Mouse (Mus musculus): ENCODE results near the gene Snx30.

The Snx30 gene

DNA sequence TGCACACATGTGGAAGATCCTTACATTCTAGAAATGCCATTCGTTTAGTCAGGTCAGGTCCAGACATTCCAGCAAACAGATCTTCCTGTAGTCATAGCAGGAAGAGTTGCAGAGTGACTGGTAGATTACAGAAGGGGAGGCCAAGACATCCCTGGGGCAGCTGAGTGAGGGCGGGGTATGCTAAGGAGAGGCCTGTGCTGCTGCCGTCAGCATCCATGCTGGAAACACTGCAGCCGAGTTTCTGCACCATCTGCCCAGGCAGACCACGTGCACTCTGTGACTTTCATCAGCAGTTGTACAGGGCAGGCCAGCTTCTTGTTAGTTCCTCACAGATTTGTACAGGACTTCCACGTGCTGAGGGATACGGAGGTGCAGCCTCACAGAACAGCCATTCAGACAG lies 17.8 kb downstream of the Snx30 start:
- no peak for DNase-seq (ENCODE audit: low read depth, low spot score)

DNA sequence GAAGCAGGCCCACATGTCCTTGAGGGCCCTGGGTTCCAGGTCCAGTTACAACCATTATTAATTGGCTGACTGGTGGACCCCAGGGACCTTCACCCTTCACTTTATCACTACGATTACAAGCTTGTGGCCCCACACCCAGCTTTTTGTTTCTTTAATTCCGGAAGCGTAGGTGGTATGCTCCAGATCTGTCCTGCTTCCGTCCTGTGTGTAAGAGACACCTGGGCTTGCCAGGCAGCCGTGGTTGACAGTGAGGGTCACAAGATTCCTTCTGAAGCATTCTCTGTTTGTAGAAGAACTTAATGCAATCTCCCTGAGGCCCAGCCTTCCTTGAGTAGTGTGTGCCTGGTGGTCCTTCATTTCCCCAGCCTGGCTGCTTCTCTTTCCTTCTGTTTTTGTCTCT lies 19.2 kb downstream of the Snx30 start:
- DNase-seq (ENCODE audit: low read depth, low spot score) = no peak

DNA sequence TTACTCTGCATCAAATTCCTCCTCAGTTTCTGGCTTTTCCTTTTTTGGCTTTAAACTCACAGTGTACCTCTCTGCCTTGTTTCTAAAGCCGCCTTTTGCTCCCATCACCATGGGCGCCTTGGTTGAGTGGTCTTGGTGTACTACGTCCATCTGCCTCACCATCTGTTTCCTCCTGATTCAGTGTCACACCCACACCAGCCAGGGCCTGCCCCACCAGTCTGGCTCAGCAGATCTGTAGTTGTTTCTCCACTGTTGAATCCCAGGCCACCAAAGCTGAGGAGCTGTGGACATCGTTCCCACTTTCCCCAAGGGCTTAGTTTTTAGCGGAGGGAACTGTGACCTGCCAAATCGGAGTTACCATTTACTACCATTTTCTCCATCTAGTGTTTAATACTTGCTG lies 20.0 kb downstream of the Snx30 start:
- DNase-seq (ENCODE audit: low read depth, low spot score) = no peak

- no peak for DNase-seq (ENCODE audit: low read depth, low spot score)
Observed at GRCm38 (mm10) chr4:59826381-59826780, 20.7 kb downstream of the Snx30 start.

GRCm38 (mm10) chr4:59829072-59829471 lies 23.4 kb downstream of the Snx30 start:
- no peak for DNase-seq (ENCODE audit: low read depth, low spot score)

- DNase-seq (ENCODE audit: low read depth, low spot score) = no peak
Observed at GRCm38 (mm10) chr4:59831038-59831437, 25.4 kb downstream of the Snx30 start.

GRCm38 (mm10) chr4:59832810-59833209 lies 27.2 kb downstream of the Snx30 start:
- DNase-seq (ENCODE audit: low read depth, low spot score) = no peak

DNA sequence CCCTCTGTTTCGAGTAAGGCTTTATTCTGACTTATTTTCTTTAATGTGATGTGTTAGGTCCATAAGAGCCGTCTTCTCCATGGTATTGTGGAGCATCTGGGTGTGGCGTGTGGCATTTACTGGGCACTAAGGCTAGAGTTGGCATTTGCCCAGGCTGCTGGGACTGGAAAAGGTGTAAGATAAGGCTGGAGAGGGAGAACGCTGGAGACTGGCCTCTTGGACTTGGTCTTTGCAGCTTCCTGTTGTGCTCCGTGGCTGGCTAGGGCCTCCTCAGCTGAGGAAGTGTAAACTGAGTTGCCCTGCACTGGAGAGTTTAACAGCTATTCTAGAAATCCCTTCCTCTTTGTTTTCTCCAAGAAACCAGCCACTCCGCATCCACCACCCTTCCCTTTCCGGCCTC lies 32.0 kb downstream of the Snx30 start:
- no peak for DNase-seq (ENCODE audit: low read depth, low spot score)

GRCm38 (mm10) chr4:59844460-59845244 lies 39.0 kb downstream of the Snx30 start:
- DNase-seq (ENCODE audit: low read depth, low spot score) = no peak

DNA sequence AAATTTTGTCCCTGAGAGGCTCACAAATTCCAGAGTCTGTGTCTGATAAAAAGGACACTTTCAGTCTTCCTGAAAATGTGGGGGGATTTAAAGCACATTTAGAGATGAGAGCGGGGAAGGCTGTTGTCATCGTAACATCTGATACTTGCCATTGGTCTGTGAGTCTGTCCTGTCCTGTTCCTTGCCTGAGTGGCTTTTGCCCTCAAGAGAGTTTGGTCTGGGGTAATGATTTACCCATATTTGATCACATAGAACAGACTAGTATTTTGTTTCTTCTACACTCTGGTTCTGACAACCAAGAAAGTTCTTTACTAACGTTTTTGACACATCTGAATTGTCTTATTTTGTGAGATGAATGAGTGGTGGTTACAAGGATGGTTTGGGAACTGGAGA lies 39.6 kb downstream of the Snx30 start:
- no peak for DNase-seq (ENCODE audit: low read depth, low spot score)

GRCm38 (mm10) chr4:59847447-59847846 lies 41.8 kb downstream of the Snx30 start:
- DNase-seq (ENCODE audit: low read depth, low spot score) = no peak

- peak; percentile 64 for DNase-seq (ENCODE audit: low read depth, low spot score)
Observed at GRCm38 (mm10) chr4:59850181-59850580, 44.5 kb downstream of the Snx30 start.

GRCm38 (mm10) chr4:59850886-59851623 lies 45.4 kb downstream of the Snx30 start:
- DNase-seq (ENCODE audit: low read depth, low spot score) = no peak

- DNase-seq (ENCODE audit: low read depth, low spot score) = no peak
Observed at GRCm38 (mm10) chr4:59853155-59853554, 47.5 kb downstream of the Snx30 start.

GRCm38 (mm10) chr4:59859693-59860425 lies 54.2 kb downstream of the Snx30 start:
- DNase-seq (ENCODE audit: low read depth, low spot score) = no peak

DNA sequence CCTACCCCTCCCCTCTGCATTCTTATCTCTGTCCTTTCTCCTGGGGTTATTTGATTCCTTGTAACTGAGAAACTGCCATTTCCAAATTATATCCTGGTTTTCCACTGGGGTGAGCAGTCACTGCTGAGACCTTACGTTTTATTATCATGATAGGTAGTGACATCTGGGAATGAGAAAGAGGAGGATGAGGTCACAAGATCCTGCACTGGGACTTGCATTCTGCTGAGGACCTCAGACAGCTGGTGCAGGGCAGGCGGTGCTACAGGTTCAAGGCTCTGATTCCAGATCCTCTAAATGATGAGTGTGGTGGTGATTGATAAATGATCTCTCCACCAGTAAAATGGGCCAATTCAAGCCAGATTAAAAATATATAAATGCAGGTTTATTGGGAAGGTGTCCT lies 54.8 kb downstream of the Snx30 start:
- no peak for DNase-seq (ENCODE audit: low read depth, low spot score)

- DNase-seq (ENCODE audit: low read depth, low spot score) = no peak
Observed at GRCm38 (mm10) chr4:59861871-59862270, 56.2 kb downstream of the Snx30 start.

- no peak for DNase-seq (ENCODE audit: low read depth, low spot score)
Observed at GRCm38 (mm10) chr4:59862335-59862734, 56.7 kb downstream of the Snx30 start.

DNA sequence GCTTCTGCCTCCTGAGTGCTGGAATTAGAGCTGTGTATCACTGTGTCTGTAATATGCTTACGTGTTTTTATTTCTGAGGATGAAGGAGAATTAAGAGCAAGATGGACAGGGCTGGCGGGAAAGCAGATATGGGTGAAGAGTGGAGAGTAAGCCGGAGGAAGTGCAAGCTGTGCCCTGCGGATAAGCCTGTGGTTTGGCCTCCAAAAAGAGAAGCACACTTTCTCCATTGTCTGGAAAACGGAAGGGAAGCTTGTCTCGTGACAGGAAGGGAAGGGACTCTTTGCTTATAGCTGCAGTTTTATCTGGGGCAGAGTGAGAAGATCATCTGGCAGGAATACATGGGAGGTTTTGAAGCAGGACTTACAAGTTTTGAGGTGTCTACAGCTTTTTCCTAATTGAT lies 58.2 kb downstream of the Snx30 start:
- DNase-seq (ENCODE audit: low read depth, low spot score) = no peak

GRCm38 (mm10) chr4:59868086-59868485 lies 62.4 kb downstream of the Snx30 start:
- no peak for DNase-seq (ENCODE audit: low read depth, low spot score)

DNA sequence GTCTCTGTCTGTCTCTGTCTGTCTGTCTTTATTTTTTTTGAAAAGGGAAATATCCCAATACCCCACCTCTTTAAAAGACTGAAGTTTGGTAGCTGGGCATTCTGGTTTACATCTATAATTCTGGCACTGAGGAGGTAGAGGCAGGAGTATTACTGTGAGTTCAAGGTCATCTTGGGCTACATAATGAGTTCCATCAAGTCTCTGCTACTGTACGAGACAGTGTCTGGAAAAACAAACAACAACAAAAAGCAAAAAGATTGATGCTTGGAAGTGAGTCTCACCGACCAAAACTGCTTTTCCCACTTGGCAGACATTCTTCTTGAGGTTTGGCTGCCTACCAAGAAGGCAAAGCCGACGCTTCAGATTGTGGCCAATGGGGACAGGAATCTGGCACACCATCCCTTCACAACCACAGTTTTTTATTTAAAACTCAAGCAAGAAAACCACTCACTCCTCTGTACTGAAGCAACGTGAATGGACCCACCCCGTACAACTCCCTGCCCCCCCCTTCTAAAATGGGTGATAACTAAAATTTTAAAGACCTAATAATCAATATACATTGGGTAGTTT lies 63.9 kb downstream of the Snx30 start:
- DNase-seq (ENCODE audit: low read depth, low spot score) = no peak

- DNase-seq (ENCODE audit: low read depth, low spot score) = no peak
Observed at GRCm38 (mm10) chr4:59870433-59870832, 64.8 kb downstream of the Snx30 start.
